Mouse (Mus musculus) liver, embryonic 15.5 days (tissue): Measurements from ENCODE around the gene Tomm20. TPM values are rescaled to one million over a fixed set of nuclear protein-coding genes. Genes with fewer than 3 reads are reported as not detected.

Experiments
- ATAC-seq: fragments of 200-750 bp; cut with Nextera tagmentation; 2 replicates; pipeline ENCODE4 v1.8.0; 2017; ENCODE audit warnings: moderate number of reproducible peaks, mild to moderate bottlenecking, moderate library complexity; ENCODE audit not compliant: insufficient read depth
- H3K27ac ChIP-seq: fragments of 300-500 bp; sonication (generic); replicated peaks from 2 replicates; pipeline ENCODE4 v1.5.1; 2015; ENCODE audit warnings: mild to moderate bottlenecking, inconsistent platforms
- H3K27me3 ChIP-seq: fragments of 300-500 bp; sonication (generic); 2 replicates; pipeline ENCODE4 v1.6.1; 2015; ENCODE audit warnings: mild to moderate bottlenecking, inconsistent platforms
- H3K36me3 ChIP-seq: fragments of 300-500 bp; sonication (generic); replicated peaks from 2 replicates; pipeline ENCODE4 v1.6.1; 2015; ENCODE audit warnings: moderate library complexity, mild to moderate bottlenecking, inconsistent platforms
- H3K4me1 ChIP-seq: fragments of 300-500 bp; sonication (generic); replicated peaks from 2 replicates; pipeline ENCODE4 v1.6.1; 2015; ENCODE audit warnings: inconsistent platforms
- H3K4me2 ChIP-seq: fragments of 300-500 bp; sonication (generic); 2 replicates; pipeline ENCODE4 v1.6.1; 2015; ENCODE audit warnings: moderate library complexity, mild to moderate bottlenecking, inconsistent platforms
- H3K4me3 ChIP-seq: fragments of 300-500 bp; sonication (generic); replicated peaks from 2 replicates; pipeline ENCODE4 v1.5.1; 2015; ENCODE audit warnings: mild to moderate bottlenecking, inconsistent platforms
- H3K9ac ChIP-seq: fragments of 300-500 bp; sonication (generic); 2 replicates; pipeline ENCODE4 v1.6.1; 2015; ENCODE audit warnings: moderate library complexity, mild to moderate bottlenecking, inconsistent platforms
- H3K9me3 ChIP-seq: fragments of 300-500 bp; sonication (generic); replicated peaks from 2 replicates; pipeline ENCODE4 v1.6.1; 2016; ENCODE audit warnings: inconsistent platforms
- WGBS: fragments of 180-500 bp; shearing (Covaris S2); methylation state at CpG from one replicate; pipeline ENCODE4 v1.1.7; 2015; ENCODE audit warnings: mixed read lengths; ENCODE audit not compliant: insufficient replicate concordance; 5-methylcytosine and 5-hydroxymethylcytosine counted together
- polyA plus RNA-seq: library from polyadenylated mRNA; unstranded; fragments of >200 nt; fragmentation: Nextera tagmentation; extraction: Ambion mirVana; gene quantifications from 2 replicates; pipeline ENCODE4 v1.2.1, GENCODE M21; 2015

The Tomm20 gene
- polyA plus RNA-seq, 1 experiment from 2014 or later = 116 TPM

DNA sequence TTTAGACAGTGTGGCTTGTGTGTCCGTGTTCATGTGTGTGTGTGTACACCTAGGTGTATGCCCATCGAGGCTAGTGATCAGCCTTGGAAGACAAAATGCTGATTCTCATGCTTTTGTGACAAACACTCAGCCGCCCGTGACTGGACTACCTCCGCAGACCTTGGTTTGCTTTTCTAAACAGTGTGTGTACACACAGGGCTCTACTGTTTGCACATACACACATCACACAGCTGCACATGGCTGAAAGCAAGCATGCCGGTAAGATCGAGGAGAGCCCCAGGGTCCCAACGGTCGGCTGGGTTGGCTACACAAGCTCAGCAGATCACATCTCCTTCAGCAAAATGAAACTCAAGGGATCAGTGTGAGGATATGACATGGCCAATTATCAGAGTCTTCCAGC, 41.7 kb downstream of the Tomm20 start:
- no peak overlapping the region for H3K9ac ChIP-seq
- H3K4me1 ChIP-seq = peaks cover 37% of the 10 kb centered on the region
- ATAC-seq = no peak
- no peaks in the 10 kb centered on the region for H3K27me3 ChIP-seq
- H3K4me3 ChIP-seq = no peak overlapping the region
- no peaks in the 10 kb centered on the region for H3K36me3 ChIP-seq
- no peak overlapping the region for H3K27ac ChIP-seq
- 62% methylated on average over 9 of the region's 9 CpGs for WGBS
- no peak overlapping the region for H3K4me2 ChIP-seq
- no peaks in the 10 kb centered on the region for H3K9me3 ChIP-seq

DNA sequence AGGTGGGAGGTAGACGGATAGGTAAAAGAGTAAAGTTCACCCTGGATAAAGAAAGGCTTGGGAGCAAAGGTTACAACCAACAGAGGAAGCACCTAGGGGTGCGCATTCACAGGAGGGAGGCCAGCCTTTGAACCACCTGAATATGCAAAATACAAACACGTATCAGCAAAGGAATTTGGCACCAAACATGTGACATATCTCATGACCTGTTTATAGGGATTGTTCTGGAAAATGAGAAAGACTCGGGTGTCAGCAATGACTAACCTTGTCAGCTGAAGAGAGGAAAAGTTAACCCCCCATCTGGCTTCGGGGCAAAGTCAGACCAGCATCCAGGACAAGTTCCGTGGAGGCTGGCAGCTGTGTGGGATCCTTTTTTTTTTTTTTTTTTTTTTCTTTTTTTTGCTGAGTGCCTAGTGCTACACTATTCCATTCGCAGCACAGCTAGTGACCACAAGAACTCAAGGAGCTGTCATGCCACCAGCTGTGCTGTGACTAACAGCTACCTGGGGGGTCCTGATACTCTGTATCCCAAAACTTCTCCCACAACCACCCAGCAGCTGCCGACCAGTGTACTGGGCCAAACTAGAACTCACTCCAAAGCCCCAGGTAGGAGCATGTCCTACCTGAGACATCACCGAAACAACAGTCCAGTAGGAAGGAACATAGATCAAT, 42.3 kb downstream of the Tomm20 start:
- Histone ChIP-seq H3K4me3 (no peak overlapping the region), H3K4me2 (no peak overlapping the region), H3K36me3 (no peaks in the 10 kb centered on the region), H3K9ac (no peak overlapping the region), H3K27me3 (no peaks in the 10 kb centered on the region), H3K9me3 (no peaks in the 10 kb centered on the region), H3K4me1 (peaks cover 31% of the 10 kb centered on the region), H3K27ac (0 out of 2 replicates have a peak overlapping the region, but pooled peaks have one; percentile 6)
- no peak for ATAC-seq
- 54% methylated on average over 9 of the region's 9 CpGs for WGBS

DNA sequence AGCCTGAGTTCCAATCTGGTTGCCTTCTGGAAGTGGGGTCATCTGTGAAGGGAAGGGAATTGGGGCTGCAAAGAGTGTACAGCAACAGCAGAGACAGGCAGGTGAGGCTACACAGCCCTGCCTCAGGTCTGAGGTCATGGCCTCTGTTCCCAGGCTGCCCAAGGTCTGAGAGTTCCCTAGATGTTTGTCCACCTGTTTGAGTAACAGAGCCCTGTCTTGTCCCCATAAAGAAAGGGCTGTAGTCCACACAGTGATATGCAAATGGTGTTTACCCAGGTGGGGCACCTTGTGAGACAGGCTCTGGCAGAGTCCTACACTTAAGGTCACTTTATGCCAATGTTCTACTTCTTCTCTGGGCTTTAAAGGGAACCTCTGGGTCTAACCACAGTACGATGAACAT, 44.0 kb downstream of the Tomm20 start:
- H3K27ac ChIP-seq = no peak overlapping the region
- H3K4me1 ChIP-seq = peaks cover 31% of the 10 kb centered on the region
- no peak for ATAC-seq
- no peaks in the 10 kb centered on the region for H3K9me3 ChIP-seq
- no peak overlapping the region for H3K4me2 ChIP-seq
- WGBS = 23% methylated on average over 1 of the region's 1 CpGs
- H3K36me3 ChIP-seq = no peaks in the 10 kb centered on the region
- H3K4me3 ChIP-seq = no peak overlapping the region
- no peaks in the 10 kb centered on the region for H3K27me3 ChIP-seq
- H3K9ac ChIP-seq = no peak overlapping the region

DNA sequence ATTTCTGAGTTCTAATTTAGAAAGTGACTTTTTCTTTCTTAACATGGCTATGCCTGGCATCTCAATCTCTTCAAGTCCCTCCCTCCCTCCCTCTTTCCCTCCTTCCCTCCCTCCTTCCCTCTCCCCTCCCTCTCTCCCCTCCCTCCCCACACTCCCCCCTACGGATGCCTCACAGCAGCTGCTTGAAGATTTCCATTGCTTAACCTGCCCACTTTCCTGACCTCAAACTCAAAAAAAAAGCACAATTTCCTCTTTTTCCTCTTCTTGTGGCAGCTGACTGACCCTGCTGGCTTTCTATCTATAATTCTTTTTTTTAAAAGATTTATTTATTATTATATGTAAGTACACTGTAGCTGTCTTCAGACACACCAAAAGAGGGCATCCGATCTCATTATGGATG, 44.6 kb downstream of the Tomm20 start:
- Histone ChIP-seq H3K4me1 (peaks cover 31% of the 10 kb centered on the region), H3K36me3 (no peaks in the 10 kb centered on the region), H3K27me3 (no peaks in the 10 kb centered on the region), H3K27ac (no peak overlapping the region), H3K9me3 (no peaks in the 10 kb centered on the region), H3K4me3 (no peak overlapping the region), H3K4me2 (no peak overlapping the region), H3K9ac (no peak overlapping the region)
- 40% methylated on average over 2 of the region's 2 CpGs for WGBS
- no peak for ATAC-seq

DNA sequence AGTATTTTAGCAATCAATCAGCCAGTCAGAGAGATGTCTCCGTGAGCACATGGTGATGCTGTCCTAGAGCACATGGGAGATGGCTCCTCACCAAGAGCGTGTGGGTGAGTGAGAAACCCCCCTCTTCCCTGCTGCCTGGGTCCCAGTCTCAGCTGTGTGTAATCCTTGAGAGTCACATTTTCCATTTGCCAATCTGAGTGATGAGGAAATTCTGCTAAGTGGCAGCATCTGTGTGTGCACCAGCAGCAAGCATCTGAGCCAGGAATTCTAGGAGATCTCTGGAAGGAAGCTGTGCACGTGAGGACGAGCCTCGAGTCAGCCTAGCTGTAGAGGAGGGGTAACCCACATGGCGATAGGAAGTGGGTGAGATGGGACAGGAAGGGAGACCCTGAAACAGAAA, 50.5 kb downstream of the Tomm20 start:
- no peaks in the 10 kb centered on the region for H3K36me3 ChIP-seq
- WGBS = 47% methylated on average over 6 of the region's 6 CpGs
- H3K4me2 ChIP-seq = no peak overlapping the region
- H3K4me3 ChIP-seq = no peak overlapping the region
- ATAC-seq = no peak
- no peak overlapping the region for H3K9ac ChIP-seq
- no peaks in the 10 kb centered on the region for H3K9me3 ChIP-seq
- H3K27ac ChIP-seq = no peak overlapping the region
- no peaks in the 10 kb centered on the region for H3K27me3 ChIP-seq
- H3K4me1 ChIP-seq = peaks cover 4% of the 10 kb centered on the region; the same call in 1 of the 2 replicates

DNA sequence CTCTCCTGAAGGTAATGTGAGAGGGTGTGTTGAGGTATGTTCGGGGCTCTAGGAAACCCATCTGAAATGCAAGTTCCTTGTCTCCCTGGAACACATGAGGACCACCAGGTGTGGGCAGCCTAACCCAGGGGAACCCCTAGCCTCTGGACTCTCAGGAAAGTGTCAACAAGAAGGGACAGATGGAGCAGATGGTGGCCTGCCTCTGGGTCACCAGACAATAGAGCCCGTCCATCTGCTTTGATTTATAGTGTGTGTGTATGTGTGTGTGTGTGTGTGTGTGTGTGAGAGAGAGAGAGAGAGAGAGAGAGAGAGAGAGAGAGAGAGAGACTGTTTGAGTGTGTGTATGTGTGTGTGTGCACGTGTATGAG, 58.0 kb downstream of the Tomm20 start:
- Histone ChIP-seq H3K4me2 (no peak overlapping the region), H3K4me1 (peaks cover 13% of the 10 kb centered on the region), H3K36me3 (no peaks in the 10 kb centered on the region), H3K9ac (no peak overlapping the region), H3K27me3 (no peaks in the 10 kb centered on the region), H3K9me3 (no peaks in the 10 kb centered on the region), H3K4me3 (no peak overlapping the region), H3K27ac (no peak overlapping the region)
- 61% methylated on average over 3 of the region's 3 CpGs for WGBS
- ATAC-seq = no peak

DNA sequence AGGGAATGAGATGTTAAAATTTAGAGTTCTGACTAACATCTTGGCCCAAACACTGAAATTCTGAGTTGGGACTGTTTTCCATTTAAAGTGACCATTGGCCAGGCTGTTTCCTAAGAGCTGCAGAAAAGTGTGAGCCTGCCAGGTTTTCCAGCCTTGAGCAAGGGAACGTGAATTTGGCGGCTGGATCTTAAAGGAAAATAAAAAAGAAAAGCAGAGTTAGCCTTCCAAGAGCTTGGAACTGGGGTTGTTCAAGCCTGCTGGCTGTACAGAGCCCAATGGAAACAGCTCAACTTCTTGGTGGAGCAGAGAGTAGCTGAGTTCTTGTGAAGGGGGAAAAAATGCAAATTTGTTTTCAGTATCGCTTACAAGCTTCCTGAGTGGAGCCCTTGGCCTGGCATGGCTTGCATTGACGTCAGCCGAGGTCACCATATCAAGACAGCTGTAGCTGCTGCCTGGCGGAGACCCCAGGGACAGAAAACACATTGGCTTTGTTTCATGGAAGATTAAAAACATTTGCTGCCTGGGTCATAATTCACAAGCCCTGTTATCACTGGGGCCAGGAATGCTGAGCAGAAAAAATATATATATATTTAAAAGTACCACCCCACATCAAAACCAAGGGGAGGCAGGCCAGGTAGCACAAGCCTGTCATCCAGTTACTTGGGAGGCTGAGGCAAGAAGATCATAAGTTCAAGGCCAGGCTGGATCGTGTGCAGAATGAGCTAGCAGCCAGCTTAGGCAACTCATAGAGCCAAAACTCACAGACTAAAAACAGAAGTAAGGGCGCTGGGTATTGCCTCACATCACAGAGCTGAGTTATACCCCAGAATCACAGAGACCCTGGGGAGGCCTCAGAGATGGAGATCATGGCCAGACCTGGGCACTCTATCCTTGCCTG, 58.7 kb downstream of the Tomm20 start:
- H3K4me3 ChIP-seq = no peak overlapping the region
- WGBS = 61% methylated on average over 8 of the region's 8 CpGs
- H3K9me3 ChIP-seq = no peaks in the 10 kb centered on the region
- ATAC-seq = no peak
- 0 out of 2 replicates have a peak overlapping the region, but pooled peaks have one; percentile 29 for H3K27ac ChIP-seq
- no peak overlapping the region for H3K4me2 ChIP-seq
- H3K4me1 ChIP-seq = peaks cover 13% of the 10 kb centered on the region
- H3K9ac ChIP-seq = no peak overlapping the region
- H3K27me3 ChIP-seq = no peaks in the 10 kb centered on the region
- no peaks in the 10 kb centered on the region for H3K36me3 ChIP-seq

DNA sequence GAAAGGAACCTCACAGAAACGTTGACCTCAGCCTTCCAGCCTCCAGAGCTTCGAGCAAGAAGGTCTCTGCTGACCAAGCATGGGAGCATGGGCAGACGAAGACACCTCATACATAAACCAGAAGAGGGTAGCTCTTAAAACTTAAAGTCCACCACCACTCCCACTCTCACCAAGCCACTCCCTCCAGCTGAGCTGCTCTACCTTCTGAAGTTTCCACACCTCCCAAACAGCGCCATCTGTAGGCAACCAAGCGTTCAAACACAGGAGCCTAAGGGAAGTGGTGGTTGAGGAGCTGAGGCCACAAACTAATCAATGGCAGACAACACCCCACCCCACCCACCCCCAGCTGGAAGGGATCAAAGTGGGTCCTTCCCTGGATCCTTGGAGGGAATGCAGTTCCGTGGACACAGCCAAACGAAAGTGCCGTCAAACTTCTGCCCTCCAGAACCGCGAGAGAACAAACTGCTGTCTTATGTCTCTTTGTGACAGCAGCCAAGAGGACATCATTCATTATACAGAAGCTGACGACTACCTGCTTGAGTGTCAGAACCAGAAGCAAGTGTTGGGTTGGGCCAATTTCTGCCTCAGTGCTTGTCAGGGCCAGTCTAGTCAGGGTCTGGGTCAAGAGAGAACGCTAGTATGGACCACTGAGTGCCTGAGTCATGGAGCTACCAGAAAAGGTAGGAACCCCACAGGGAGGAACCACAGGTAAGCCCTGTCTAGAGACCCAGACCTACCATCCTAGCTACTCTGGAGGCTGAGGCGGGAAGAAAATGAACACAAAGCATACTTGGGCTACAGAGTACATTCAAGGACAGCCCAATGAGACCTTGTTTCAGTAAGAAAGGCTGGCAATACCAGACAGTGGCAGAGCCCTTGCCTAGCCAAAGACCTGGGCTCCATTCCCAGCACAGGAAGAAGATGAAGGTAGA, 59.8 kb downstream of the Tomm20 start:
- WGBS = 62% methylated on average over 13 of the region's 13 CpGs
- no peak overlapping the region for H3K4me3 ChIP-seq
- no peak for ATAC-seq
- no peaks in the 10 kb centered on the region for H3K27me3 ChIP-seq
- no peaks in the 10 kb centered on the region for H3K36me3 ChIP-seq
- H3K9ac ChIP-seq = no peak overlapping the region
- peaks cover 13% of the 10 kb centered on the region for H3K4me1 ChIP-seq
- H3K9me3 ChIP-seq = no peaks in the 10 kb centered on the region
- peak overlapping the region; percentile 29; the same call in 1 of the 2 replicates for H3K27ac ChIP-seq
- H3K4me2 ChIP-seq = no peak overlapping the region

DNA sequence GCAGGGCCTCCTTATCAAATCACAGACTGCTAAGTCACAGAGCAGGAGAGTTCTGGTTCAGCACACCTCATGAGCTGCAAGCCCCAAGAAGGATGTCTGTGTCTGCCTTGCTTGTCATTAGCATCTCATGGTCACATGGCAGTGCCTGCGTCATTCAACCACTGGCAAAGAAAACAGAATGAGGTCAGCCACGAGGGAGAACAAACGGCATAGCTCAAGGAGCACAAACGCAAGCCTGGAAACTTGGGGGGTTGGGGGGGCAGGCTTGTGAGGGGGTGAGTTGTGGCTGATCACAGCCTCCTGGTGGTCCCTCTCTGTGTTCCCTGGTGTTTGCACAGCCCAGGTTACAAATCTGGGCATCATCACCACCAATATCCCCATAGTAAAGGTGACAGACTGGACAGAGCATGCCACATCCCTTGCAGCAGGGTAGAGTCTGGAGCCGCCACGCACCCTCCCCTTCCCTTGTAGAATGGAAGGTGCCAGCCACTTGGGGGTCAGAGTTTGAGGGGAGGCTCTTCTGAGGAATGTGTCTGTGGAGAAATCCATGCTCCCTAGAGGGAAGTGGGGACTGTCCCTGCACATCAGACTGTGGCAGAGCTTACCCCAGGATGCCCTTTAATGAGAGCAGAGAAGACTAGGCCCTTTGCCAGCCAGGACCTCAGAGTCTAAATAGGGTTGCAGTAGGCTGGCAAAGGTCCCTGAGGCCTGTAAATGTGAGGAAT, 61.3 kb downstream of the Tomm20 start:
- Histone ChIP-seq H3K4me3 (no peak overlapping the region), H3K27ac (no peak overlapping the region), H3K4me1 (peaks cover 13% of the 10 kb centered on the region), H3K9me3 (no peaks in the 10 kb centered on the region), H3K4me2 (no peak overlapping the region), H3K9ac (no peak overlapping the region), H3K36me3 (no peaks in the 10 kb centered on the region), H3K27me3 (no peaks in the 10 kb centered on the region)
- no peak for ATAC-seq
- 64% methylated on average over 6 of the region's 6 CpGs for WGBS

DNA sequence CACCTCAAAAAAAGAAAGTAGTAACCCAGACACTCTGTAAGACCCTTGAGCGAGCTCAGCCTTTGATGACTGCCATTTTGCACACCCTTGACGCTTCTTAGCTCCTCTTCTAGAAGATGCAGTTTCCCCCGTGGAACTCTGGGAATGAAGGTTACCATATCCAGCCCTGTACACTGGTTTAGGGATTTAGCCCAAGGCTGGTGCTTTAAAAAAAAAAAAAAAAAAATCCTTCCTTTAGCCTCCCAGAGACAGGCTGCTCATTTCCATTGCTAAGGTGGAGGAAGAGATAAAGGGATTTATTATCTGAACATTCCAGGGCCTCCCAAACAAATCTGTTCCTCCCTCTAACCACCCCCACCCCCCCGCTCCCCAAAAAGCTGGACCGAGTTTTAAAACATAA, 61.9 kb downstream of the Tomm20 start:
- no peaks in the 10 kb centered on the region for H3K27me3 ChIP-seq
- peaks cover 13% of the 10 kb centered on the region for H3K4me1 ChIP-seq
- H3K4me3 ChIP-seq = no peak overlapping the region
- 49% methylated on average over 5 of the region's 5 CpGs for WGBS
- H3K27ac ChIP-seq = no peak overlapping the region
- no peaks in the 10 kb centered on the region for H3K36me3 ChIP-seq
- no peak overlapping the region for H3K4me2 ChIP-seq
- ATAC-seq = no peak
- H3K9ac ChIP-seq = no peak overlapping the region
- no peaks in the 10 kb centered on the region for H3K9me3 ChIP-seq
